Mouse (Mus musculus) left cerebral cortex, postnatal 4 days (tissue): ENCODE measurements at regions not wholly inside any gene's neighbourhood (a gene's known extent, or its start where the extent isn't known, plus 50 kb on each side); places are given as distances from the start of the nearest gene placed in this dataset.
"Not testable (repeated sequence)": the region's sequence is repeated elsewhere in the genome, so short reads cannot be mapped to it uniquely, and the experiment has no call there.

Experiments used
- DNase-seq: peaks from one replicate; pipeline ENCODE4 v3.0.0-alpha.2; 2022
- intact Hi-C: fragments of 180-260 bp; cut with DNase I; formaldehyde crosslinking; loops from one replicate; pipeline ENCODE4 v1.15.1; 2025

- intact Hi-C loops, DNase-seq: not testable (repeated sequence)
Observed at GRCm38 (mm10) chr10:38704762-38705130, 116.8 kb downstream of the Rfpl4b start.

GRCm38 (mm10) chr10:38703954-38704761, 117.4 kb downstream of the Rfpl4b start:
- no peak for DNase-seq
- intact Hi-C loops: no loop called here

- no peak for DNase-seq
- intact Hi-C loops: no loop called here
Observed at GRCm38 (mm10) chr10:38677453-38677852, 144.1 kb downstream of the Rfpl4b start.

DNA sequence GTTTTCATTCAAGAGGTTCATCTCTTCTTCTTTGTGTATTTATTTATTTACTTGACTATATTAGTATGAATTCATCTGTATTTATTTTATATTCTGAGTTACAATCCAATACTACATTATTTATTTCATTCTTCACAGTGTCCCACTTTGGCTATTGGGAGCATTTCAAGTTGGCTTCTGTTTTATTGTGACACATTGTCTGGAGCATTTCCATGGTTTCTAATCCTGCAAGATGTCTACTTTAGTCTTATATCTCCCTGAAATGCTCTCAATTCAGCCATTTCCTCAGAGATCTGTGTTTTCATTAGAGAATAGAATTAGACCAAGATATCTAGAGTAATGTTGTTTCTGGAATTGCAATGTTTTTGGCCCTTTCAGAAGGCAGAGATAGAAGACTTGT, 153.0 kb downstream of the Rfpl4b start:
- no peak for DNase-seq
- intact Hi-C loops: no loop called here

DNA sequence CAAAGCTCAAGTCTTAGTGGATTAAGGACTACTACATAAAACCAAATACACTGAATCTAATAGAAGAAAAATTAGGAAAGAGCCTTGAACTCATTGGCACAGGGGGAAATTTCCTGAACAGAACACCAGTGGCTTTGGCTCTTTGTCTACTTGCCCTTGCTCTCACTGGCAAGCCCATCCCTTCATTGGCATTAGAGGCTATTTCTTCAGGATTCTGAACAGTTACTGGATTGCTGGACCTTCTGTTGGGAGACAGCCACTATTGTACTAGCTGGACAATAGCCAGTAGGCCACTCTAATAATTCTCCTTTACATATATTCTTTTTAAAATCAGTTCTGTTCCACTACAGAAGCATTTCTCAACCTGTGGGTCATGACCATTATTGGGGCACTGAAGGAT, 153.7 kb downstream of the Rfpl4b start:
- intact Hi-C loops: no loop called here
- DNase-seq: no peak

DNA sequence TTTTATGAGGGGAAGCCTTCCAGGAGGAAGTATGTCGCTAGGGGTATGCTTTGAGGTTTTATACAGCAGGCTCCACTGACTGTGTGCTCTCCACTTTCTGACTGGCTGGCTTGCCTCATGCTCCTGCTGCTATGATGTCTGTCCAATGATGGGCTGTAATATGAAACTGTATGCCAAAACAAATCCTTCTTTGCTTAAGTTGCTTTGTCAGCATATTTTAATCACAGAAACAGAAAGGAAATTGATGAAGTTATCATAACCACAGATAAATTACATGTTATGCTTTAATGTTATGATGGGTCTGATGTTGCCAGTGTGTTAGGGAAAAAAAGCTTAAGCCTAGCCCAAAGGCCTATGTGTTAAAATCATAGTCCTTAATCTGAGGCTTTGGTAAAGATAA, 185.9 kb downstream of the Rfpl4b start:
- intact Hi-C loops: no loop called here
- no peak for DNase-seq

GRCm38 (mm10) chr10:38629907-38630505, 191.6 kb downstream of the Rfpl4b start:
- intact Hi-C loops: no loop called here
- DNase-seq: peak; percentile 2

GRCm38 (mm10) chr10:38623399-38623798, 198.2 kb downstream of the Rfpl4b start:
- DNase-seq: no peak
- intact Hi-C loops: no loop called here

DNA sequence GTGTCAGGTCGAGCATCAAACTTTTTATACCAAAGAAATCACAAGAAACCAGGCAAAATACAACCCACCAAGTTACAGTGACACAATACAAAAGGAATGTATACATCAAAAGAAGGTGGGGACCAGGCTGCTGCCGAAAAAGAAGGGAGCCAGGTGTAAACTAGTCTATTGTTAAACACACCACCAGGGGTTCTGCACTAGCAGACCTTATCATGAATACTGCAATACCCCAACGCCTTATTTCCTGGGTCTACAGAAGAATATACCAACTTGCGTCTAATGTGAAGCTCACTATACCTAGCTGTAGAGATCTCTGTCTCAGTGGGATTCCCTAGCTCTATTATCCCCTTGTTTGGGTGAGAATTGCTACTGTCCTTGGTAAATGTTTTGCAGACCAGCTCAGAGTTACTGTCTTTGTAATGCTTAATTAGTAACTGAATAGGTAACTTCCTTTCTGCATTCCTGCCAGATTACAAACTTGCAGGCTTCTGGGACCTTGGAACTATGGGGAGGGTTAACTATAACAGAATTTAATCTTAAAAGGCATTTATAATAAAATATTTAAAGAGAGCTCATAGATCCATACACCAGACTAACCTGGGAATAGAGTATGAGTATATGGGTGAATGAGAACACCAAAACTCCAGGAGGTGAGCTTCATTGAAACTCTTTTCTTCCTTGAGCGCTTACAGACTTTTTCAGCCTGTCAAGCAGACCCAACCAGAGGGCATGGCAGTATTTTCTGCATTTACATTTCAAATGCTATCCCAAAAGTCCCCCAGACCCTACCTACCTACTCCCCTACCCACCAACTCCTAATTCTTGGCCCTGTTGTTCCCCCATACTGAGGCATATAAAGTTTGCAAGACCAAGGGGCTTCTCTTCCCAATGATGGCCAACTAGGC, 211.7 kb downstream of the Rfpl4b start:
- DNase-seq: no peak
- intact Hi-C loops: no loop called here

DNA sequence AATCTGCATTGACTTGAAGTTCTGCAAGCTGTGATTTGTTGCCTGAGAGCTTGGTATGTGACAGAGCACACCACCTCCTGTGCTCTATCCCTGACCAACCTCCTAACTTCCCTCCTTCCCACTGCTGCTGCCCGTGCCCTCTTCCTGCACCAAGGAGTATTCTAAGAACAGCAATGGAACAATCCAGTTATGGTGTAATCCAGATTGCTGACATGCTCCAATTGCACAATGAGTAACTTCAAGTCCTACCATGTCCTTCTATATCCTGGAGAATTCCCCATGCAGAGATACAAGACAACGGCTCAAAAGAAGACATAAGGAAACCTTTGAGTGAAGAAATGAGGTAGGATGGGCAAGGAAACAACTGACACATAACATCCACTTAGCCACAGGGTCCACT, 235.5 kb downstream of the Rfpl4b start:
- DNase-seq: no peak
- intact Hi-C loops: no loop called here

- DNase-seq: no peak
- intact Hi-C loops: no loop called here
Observed at GRCm38 (mm10) chr10:38575726-38576125, 245.9 kb downstream of the Rfpl4b start.

DNA sequence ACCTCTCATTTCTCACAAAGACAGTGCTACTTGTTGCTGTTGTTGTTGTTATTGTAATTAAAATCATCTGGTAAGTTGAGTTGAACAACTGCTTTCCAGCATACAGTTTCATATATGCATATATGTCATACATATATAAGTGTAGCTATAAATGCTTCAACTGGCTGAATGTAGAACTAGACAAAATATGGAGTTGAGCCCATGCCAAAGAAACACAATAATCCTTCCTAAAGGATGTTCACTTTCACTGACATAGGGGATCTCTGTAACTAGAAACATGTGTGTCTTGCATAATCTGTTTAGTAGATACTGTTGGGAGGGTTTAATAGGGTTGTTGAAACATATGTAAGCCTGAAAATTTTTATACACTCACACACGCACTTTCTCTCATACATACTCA, 247.9 kb downstream of the Rfpl4b start:
- no peak for DNase-seq
- intact Hi-C loops: no loop called here

- intact Hi-C loops: no loop called here
- DNase-seq: no peak
Observed at GRCm38 (mm10) chr10:38573146-38573545, 248.4 kb downstream of the Rfpl4b start.

DNA sequence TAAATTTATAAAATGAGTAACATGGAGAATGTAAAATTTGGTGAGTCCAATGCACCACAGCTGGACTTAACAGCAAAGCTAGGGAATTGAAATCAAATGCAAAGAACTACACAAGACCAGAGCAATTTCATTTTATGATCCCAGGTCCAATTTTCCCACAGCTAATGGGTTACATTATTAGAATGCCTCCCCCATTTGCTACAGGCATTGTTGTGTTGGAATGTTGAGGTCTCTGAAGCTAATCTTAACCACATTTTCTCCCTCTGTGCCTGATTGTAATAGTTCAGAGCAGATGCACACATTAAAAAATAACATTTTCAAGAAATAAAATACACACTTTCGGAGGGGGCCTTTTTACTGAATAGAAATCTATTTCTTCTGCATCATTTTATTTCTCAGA, 254.3 kb downstream of the Rfpl4b start:
- no peak for DNase-seq
- intact Hi-C loops: no loop called here

DNA sequence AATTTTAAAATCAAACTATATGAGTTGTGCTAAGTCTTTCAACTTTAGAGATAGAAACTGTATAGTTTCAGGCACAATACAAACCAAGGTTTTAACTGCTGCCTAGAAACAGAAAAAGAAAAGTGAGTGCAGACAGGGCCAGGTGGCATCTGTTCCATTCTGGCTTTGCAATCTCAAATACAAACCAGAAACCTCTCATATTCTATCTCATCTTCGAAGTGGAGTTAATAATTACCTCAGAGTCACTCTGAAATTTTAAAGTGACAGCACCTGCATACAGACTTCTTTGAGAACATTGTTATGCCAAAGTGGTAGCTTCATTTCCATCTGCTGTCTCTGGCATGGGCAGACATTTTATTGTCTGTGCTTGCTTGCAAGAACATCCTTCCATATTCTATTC, 255.2 kb downstream of the Rfpl4b start:
- DNase-seq: no peak

DNA sequence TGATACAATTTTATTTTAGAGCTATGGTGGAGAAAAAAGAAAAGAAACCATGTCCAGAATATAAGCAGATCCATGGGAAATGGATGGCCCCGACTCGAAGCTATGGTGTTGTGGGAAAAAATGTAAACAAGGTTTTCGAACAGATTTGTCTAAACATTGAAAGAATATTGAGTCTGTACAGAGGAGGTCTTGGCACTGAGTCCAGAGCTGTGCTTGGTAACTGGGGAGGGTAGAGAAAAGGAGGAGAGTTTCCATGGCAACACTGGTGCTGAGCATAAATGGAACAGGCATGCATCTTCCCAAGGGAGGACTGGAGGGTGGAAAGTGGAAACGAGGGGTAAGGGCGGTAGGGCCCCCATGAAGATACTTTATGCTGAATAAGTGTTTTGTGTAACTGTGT, 266.5 kb downstream of the Rfpl4b start:
- intact Hi-C loops: loop anchor here (2.0 to 10.0 kb wide), 2 partner anchors 300 to 1418 kb away; no protein-coding TSS in a partner anchor
- peak; percentile 70 for DNase-seq

More for the DNA sequence above, 255.2 kb downstream of the Rfpl4b start:
- intact Hi-C loops: no loop called here

DNA sequence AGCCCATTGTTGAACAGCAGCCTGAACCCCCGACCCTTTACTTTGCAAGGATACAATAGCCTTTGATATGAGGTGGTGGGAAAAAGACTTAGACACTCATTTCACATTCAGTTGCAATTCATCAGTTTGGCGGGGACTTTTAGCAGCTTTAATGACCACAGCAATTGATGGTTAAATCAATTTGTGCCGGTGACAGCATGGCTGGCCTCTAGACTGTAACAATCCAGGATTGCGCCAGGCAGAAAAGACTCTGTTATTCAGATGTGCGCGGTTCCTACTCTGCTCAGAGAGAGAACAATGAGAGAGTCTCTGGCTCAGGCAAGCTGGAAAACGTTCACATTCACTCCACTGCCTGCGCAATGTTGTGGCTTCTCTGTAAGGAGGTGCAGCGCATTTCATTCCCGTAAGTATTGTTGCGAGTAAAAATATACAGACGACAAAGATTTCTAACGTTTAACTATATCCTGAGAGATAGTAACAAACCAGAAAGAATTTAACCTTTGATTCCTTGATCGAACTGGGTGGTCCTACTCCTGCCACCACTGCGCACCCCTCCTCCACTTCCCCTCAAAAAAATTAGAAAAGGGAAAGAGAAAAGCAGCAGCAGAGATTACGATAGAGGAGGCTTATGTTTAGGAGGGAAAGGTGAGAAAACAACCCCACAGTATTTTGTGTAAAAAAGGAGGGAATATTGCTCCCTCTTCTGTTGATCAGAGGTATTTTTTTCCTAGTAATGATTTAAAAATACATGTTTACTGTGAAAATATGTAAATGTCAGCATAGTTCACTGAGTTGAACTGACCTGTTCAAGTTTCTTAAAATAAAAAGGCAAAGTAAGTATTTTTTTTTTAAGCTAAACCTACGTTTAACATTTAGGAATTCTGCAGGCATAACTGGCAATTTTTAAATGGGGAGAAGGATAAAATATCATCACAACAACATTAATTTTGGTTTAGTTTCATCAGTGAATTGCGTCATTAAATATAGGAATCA, 267.6 kb downstream of the Rfpl4b start:
- intact Hi-C loops: loop anchor here (2.0 to 10.0 kb wide), 2 partner anchors 301 to 1417 kb away; no protein-coding TSS in a partner anchor
- DNase-seq: peak; percentile 59

DNA sequence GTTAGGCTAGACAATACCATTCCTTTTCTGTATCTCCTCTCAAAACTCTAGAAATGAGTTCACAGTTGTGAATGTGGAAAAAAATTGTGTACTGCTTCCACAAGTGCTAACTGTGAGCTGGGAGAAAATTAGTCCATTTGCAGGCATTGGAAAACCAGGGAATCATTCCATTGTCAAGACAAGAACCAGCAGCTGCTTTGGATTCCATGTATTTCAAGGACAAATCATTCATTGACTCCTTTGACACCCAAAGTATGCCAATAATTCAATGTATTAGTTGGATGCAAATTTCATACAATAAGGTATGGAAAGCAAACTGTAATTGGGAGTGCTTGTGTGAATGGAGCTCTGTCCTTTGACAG, 268.3 kb downstream of the Rfpl4b start:
- no peak for DNase-seq
- intact Hi-C loops: loop anchor here (10.0 kb wide), 1 partner anchor 301 kb away; no protein-coding TSS in a partner anchor

GRCm38 (mm10) chr10:38552350-38553076, 269.1 kb downstream of the Rfpl4b start:
- intact Hi-C loops: loop anchor here (10.0 kb wide), 1 partner anchor 302 kb away; no protein-coding TSS in a partner anchor
- no peak for DNase-seq
